Mouse (Mus musculus) adrenal gland, adult (tissue): ENCODE measurements around the gene Zfp335.

Experiments
- DNase-seq, 2 experiments: peaks; one replicate each; pipeline ENCODE4 v3.0.0; 2022 to 2023; ENCODE audit warnings: low spot score in 1 of 2; ENCODE audit not compliant: inconsistent age in 2 of 2

Zfp335 gene

GRCm38 (mm10) chr2:164898008-164898407, 13.5 kb downstream of the Zfp335 start:
- DNase-seq = no peak

- DNase-seq = no peak
Measured at GRCm38 (mm10) chr2:164895885-164896284, 15.7 kb downstream of the Zfp335 start.

- DNase-seq = peak in 1 of 2 experiments; percentile 53
Measured at GRCm38 (mm10) chr2:164894644-164895043, 16.9 kb downstream of the Zfp335 start.

GRCm38 (mm10) chr2:164894048-164894447, 17.5 kb downstream of the Zfp335 start:
- DNase-seq = peak; percentile 68 to 75

GRCm38 (mm10) chr2:164892696-164893216, 18.8 kb downstream of the Zfp335 start:
- no peak for DNase-seq

- peak in 1 of 2 experiments; percentile 47 for DNase-seq
Measured at GRCm38 (mm10) chr2:164891908-164892695, 19.5 kb downstream of the Zfp335 start.

- peak in 1 of 2 experiments; percentile 43 for DNase-seq
Measured at GRCm38 (mm10) chr2:164891056-164891834, 20.3 kb downstream of the Zfp335 start.

GRCm38 (mm10) chr2:164890411-164891049, 21.0 kb downstream of the Zfp335 start:
- peak in 1 of 2 experiments; percentile 36 for DNase-seq

- DNase-seq = no peak
Measured at GRCm38 (mm10) chr2:164889960-164890359, 21.6 kb downstream of the Zfp335 start.

- peak in 1 of 2 experiments; percentile 39 for DNase-seq
Measured at GRCm38 (mm10) chr2:164888996-164889395, 22.6 kb downstream of the Zfp335 start.

- peak in 1 of 2 experiments; percentile 33 for DNase-seq
Measured at GRCm38 (mm10) chr2:164886617-164887016, 24.9 kb downstream of the Zfp335 start.

- DNase-seq = peak; percentile 75 to 89
Measured at GRCm38 (mm10) chr2:164885788-164886187, 25.8 kb downstream of the Zfp335 start.

- DNase-seq = peak in 1 of 2 experiments; percentile 56
Measured at GRCm38 (mm10) chr2:164882619-164883018, 28.9 kb downstream of the Zfp335 start.

GRCm38 (mm10) chr2:164879568-164880277, 31.8 kb downstream of the Zfp335 start:
- peak; percentile 95 to 98 for DNase-seq

GRCm38 (mm10) chr2:164879228-164879567, 32.4 kb downstream of the Zfp335 start, which contains the start of gene Pcif1:
Gene Pcif1 (plus strand): TSS chr2:164879304.
- peak; percentile 92 to 98 for DNase-seq

GRCm38 (mm10) chr2:164878509-164879227, 32.9 kb downstream of the Zfp335 start:
- DNase-seq = peak; percentile 80 to 89

- DNase-seq = peak in 1 of 2 experiments; percentile 48
Measured at GRCm38 (mm10) chr2:164877376-164878215, 34.0 kb downstream of the Zfp335 start.

- peak in 1 of 2 experiments; percentile 44 for DNase-seq
Measured at GRCm38 (mm10) chr2:164875648-164876047, 35.9 kb downstream of the Zfp335 start.

GRCm38 (mm10) chr2:164874239-164874769, 37.3 kb downstream of the Zfp335 start:
- DNase-seq = peak in 1 of 2 experiments; percentile 66
